Mouse (Mus musculus) heart, postnatal 10 days (tissue): ENCODE data around the gene Gpc6. TPM values are rescaled to one million over a fixed set of nuclear protein-coding genes. Genes with fewer than 3 reads are reported as not detected.

Experiments used
- DNase-seq, 2 experiments: peaks; one replicate each; pipeline ENCODE4 v3.0.0; 2021
- intact Hi-C: fragments of 180-260 bp; cut with DNase I; formaldehyde crosslinking; loops from one replicate; pipeline ENCODE4 v1.15.1; 2025
- total RNA-seq, 2 experiments: library from RNA; stranded (reverse); gene quantifications; 2 replicates each; pipeline ENCODE4 v1.2.3; 2021

Gene Gpc6
- total RNA-seq, 2 experiments from 2014 or later: 37.0 to 40.2 TPM

DNA sequence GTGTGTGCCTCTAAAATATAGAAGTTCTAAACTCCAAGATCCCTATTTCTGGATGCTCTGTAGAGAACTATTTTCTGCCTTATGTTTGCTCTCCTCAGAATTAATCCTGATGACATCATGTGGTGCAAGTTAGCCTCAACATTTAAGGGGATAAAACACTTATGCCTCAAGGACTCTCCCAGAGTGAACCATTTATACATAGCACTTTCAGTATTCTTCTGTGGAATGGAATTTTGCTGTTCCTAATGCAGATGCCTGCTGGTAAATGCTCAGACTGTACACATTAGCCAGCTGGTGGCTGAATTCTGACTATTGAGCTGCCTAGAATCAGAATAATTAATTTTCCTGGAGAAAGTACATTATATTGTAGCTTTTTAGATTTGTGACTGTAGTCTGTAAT is 289.3 kb downstream of the Gpc6 start:
- DNase-seq: no peak
- intact Hi-C loops: no loop called here

DNA sequence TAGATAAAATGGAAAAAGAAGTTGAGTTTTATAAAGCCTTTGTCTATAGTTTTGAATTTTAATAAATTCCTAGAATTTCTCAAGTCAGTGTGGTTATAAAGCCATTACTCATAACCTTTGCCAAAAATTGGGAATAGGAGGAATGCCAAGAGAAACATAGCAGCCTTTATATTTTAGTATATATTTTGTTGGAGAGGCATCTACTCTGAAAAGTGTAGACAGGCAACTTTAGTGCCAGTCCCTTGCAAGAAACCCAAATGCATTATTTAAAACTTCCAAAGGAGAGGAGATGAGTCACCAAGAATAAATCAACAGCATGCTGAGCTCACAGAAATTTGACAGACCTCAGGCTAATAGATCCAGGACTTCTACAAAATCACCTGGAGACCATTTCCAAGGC is 301.8 kb downstream of the Gpc6 start:
- intact Hi-C loops: no loop called here
- DNase-seq: no peak

DNA sequence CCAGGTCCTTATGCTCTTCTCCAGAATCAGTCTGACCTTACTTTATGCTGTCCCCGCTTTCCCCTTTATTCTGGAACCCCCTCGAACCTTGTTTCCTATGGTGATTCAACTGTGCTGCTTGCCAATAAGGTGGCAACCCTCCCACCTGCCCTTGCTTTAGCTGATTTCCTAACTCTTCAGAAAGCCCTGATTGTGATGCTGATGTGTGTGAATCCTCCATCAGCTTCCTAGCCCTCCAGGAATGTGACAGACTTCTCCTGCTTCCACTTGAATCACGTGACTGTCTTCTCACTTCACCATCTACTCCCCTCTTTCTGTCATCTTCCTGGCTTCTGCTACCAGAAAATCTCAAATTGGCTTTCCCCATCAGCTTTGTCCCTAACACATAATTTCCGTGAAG is 305.4 kb downstream of the Gpc6 start:
- intact Hi-C loops: no loop called here
- DNase-seq: no peak

DNA sequence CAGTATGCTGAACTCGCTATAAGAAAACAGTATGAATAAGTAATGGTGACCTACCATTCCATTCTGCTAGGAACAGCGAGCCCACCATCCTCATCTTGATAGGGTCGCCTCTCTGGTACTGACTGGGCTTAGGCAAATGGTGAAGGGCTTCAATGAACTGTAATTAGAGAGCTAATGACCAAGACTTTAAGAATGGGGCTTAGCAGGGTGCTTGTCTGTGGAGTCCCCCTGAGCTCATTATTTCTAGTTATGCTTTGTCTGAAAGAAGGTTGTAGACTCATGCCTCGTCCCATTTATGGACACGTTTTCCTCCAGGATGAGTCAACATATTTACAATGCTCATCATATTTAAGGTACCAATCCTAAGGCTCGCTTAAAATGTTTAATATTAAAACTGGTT is 313.1 kb downstream of the Gpc6 start:
- no peak for DNase-seq
- intact Hi-C loops: no loop called here

GRCm38 (mm10) chr14:117239694-117240427 is 314.7 kb downstream of the Gpc6 start:
- intact Hi-C loops: no loop called here
- DNase-seq: no peak

DNA sequence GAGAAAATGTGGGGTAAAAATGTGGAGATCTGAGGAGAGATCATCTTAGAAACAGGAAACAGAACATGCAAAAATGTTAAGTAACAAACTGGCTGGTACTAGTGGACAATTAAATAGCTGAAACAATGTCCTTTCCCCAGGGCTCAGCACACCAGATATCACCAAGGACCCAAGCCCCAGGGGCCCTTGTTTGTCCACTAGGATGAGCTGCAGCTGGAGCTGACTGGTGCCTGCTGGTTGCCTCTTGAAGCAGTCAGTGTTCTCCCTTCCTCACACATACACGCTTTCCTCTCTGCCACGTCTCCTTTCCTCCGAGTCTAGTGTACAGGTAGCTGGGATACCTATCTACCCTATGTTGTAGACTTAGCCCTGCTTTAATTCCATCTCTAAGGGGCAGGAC is 320.5 kb downstream of the Gpc6 start:
- intact Hi-C loops: no loop called here
- peak in 1 of 2 experiments; percentile 12 for DNase-seq

DNA sequence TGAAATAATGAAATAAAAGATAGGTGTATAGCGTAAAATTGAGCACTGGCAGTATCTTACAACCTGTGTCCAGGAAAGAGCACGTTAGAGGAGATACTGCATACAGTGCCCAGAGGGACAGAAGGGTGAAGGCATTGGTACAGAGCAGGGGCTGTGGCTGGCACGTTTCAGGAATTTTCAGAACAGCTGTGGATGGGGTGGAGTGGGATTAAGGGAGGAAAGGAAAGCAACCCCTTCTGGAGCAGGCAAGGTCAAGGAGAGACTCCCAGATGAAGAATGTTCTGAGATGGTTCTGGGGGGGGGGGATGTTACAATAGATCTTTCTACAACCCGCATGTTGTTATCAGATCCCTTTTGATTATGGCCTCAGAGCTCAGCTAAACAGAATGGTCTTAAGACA is 331.1 kb downstream of the Gpc6 start:
- DNase-seq: no peak
- intact Hi-C loops: no loop called here

DNA sequence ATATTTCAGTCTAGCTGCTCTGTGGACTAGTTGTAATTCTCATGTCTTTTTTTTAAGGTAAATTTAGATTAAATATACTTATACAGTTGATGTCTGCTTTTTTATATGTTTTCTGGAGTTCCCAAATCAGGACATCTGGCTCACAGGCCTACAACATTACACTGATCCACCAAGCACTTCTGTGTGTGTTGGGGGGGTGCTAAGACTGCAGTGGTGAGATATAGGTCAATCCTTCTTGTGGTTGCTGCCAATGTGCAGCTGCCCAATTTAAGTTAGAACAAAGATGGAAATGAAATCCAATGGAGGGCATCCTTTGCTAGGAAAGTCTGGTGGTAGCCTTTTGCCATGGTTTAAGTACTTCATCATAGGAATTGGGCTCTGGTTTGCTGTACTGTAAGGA is 340.5 kb downstream of the Gpc6 start:
- no peak for DNase-seq

DNA sequence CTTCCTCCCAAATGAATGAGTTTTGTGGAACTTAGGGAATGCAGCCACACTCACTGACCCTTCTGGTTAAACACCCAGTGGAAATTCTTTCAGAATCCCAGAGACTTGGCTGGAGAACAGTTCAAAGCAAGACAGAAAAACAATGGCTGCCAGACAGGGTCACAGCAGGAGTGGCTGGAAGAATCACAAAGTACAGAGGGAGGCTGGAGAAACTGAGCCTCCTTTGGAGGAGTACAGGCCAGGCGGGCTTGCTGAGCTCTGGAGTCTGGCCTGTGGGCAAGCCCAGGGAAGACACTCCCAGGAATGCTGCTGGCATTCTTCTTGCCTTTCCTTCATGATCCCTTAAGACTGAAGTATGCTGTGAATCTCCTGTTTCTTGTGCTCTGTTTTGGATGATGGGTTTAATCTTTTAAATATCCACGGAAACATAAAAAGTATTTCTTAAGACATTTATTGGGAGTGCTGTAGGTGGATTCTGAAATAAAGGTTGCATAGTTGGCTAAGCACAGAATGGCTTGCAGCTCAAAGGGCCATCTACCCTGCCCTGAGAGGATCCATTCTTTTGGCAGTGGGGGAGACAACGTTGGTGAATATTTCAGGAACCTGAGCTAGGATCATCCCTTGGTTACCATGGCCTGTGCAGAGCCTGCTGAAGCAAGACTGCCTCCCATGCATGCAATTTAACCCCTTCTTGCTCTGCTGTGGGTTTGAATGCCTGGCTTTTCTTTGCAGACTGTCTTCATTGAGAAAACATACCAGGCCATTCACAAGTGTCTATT is 342.9 kb downstream of the Gpc6 start:
- peak; percentile 5 to 29 for DNase-seq
- intact Hi-C loops: no loop called here

More for the DNA sequence above, 340.5 kb downstream of the Gpc6 start:
- intact Hi-C loops: no loop called here

DNA sequence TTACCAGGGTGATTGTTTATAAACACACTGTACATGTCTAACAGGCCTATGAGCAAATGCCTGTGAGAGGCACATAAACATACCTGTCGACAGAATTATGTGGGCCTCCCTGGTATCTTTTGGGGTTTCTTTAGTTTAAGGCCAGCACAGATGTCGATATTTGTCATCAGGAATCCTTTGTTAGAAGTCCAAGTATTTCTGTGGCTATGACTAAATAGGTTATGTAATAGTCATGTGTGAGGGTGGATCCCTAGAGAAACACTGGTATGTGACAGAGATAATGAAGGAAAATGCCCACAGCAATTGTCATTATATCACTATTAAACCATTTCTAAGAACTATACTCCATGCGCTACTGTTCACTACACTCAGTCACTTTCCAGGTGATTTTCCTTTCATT is 358.5 kb downstream of the Gpc6 start:
- DNase-seq: no peak
- intact Hi-C loops: no loop called here

GRCm38 (mm10) chr14:117293746-117294145 is 368.6 kb downstream of the Gpc6 start:
- intact Hi-C loops: no loop called here
- no peak for DNase-seq

DNA sequence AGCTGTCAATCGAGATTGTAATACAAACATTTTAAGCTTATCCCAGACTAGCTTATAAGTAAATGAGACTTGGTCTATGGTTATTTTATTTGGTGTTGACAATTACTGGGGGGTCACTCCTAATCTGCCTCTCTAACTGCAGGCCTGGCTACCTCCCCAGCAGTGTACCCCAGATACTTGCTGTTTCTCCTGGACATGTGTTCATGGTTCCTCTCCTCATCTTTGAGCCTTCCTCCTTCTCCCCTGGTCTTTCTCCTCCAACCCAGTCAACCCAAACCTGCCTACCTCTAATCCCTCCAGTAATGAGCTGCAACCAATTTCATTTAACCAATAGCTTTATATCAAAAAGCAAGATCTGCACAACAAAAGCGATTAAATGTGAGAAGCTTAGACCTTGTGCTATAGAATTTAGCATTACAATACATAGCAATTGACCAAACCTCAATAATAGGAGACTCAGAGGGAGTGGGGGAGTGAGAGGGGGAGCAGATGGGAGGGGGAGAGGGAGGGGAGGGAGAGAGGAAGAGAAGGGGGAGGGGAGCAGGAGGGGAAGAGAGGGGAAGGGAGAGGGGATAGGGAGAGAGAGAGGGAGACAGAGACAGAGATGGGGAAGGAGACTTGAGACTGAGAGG is 371.2 kb downstream of the Gpc6 start:
- no peak for DNase-seq
- intact Hi-C loops: no loop called here

- no peak for DNase-seq
- intact Hi-C loops: no loop called here
Observed at GRCm38 (mm10) chr14:117301019-117301418, 375.9 kb downstream of the Gpc6 start.

DNA sequence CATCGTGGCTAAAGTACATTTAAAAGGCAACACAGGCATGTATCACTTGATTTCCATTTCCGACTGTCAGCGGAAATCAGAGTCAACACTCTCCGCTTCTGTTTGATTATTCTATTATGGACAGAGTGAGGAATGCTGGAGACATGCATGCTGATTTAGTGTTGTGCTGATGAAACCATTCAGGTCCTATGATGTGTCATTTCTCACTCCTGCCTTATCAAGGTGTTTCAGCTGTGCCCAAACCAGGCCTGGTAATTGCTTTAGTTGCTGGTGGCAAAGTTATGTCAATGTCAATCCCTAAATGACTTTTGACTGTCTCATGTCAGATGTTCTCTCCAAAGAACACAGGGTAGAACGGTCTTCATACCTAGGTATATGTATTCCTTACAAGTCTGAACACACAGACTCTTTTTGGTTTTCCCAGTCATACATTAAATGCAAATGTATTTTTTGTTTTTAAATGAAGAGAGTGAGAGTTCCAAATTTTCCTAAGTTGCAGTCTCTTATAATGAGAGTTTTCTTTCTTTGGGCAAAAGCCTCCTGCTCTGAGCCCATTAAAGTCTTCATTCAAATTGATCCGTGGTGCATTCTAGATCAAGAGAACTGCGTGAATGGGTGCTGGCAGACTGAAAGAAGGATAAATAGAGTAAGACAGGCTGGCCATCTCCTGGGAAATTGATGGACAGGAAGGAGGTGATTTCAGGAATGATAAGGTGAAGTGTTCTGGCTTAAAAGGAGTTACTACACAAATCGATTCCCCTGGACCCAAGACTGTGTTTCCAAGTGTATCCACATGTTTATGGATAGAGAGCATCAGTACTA is 379.0 kb downstream of the Gpc6 start:
- intact Hi-C loops: no loop called here
- DNase-seq: no peak

GRCm38 (mm10) chr14:117304723-117305010 is 379.6 kb downstream of the Gpc6 start:
- no peak for DNase-seq
- intact Hi-C loops: no loop called here

GRCm38 (mm10) chr14:117309997-117310520 is 384.9 kb downstream of the Gpc6 start:
- no peak for DNase-seq
- intact Hi-C loops: no loop called here

- DNase-seq: no peak
- intact Hi-C loops: no loop called here
Observed at GRCm38 (mm10) chr14:117324214-117324613, 399.1 kb downstream of the Gpc6 start.

DNA sequence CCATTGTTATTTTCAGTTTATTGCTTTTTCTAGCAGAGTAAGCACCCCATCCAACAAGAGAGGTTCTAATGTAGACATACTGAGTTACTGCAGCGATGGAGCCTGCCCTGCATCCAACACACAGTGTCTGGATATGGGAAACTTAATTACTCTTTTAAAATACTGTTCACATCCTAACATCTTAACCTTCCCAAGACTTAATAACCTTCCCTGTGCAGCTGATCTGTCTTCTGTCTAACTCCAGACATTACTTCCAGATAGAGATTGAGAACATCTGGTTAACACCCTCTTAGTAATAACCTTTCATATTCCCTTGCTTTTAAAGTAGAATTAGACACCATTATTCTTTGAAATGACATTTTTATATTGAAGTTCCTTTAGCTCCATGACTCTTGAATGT is 407.1 kb downstream of the Gpc6 start:
- intact Hi-C loops: no loop called here
- no peak for DNase-seq

DNA sequence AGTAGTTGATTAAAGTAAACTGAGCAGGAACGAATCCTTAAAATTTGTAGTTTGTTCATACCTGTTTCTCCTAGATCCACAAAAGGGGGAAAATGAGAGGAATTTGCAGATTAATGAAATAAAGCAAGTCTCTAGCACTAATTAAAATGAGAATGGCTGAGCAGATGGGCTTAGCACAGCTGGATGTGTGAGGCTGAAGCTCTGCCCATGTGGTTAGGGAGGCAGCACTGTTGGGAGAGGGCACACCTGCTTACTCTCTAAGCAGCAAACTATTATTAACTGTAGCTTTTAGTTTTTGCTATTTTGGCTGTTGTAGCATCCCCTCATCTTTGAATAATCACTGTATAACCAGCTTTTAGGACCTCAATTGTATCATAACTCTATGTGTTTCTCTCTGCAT is 412.2 kb downstream of the Gpc6 start:
- no peak for DNase-seq
- intact Hi-C loops: no loop called here

GRCm38 (mm10) chr14:117340549-117340948 is 415.4 kb downstream of the Gpc6 start:
- intact Hi-C loops: no loop called here
- DNase-seq: no peak

- intact Hi-C loops: no loop called here
- DNase-seq: no peak
Observed at GRCm38 (mm10) chr14:117344505-117344904, 419.4 kb downstream of the Gpc6 start.
